Comparison of ENCODE assay signal across 9 mouse cellular contexts in the genomic region with DNA sequence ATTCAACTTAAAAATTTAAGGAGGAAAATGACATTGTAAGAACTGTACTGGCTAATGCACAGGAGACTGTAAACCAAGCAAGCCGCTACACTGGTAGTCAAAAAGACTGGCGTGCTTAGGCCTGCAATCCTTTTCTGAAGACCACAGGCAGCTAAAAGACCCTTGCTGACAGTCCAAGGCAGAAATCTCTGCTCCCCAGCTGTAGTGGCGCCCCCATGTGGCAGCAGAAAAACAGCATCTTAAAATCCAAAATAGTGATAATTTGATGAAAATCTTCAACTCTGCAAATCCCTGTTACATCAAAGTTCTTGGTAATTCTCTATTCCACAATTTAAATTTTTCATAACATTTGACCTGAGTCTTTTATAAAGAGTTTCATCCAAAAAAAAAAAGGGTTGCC. TPM values are rescaled to one million over a fixed set of nuclear protein-coding genes. Genes with fewer than 3 reads are reported as not detected.
A peak's percentile ranks its signal among the peaks of the same experiment; 100 is the strongest.
DNase-seq lines count a peak whose midpoint lies in the region; ATAC-seq lines count a peak whose summit lies in the region.
"Had no signal": no experiment of that assay in that cellular context is flagged by ENCODE, and none has a peak within 500 bp of the region (broad histone marks: within the 10 kb centered on the region; RNA-seq: fewer than 3 reads in every experiment).

No protein-coding gene starts in this region.

- peak; percentile 52 for DNase-seq in cerebellum, adult 11 months
- DNase-seq in layer of hippocampus, postnatal 10 days (ENCODE audit: low spot score in 2 of 2), result peak; percentile 53 to 56
- DNase-seq in layer of hippocampus, adult 9-11 months, result no peak
- DNase-seq in ES-CJ7 (ENCODE audit: low read depth, low spot score), result peak; percentile 21
- DNase-seq in embryo, embryonic 11 days, result peak; percentile 50
- no peak for DNase-seq in yolk sac, embryonic 10.5 days (ENCODE audit: low spot score)
- DNase-seq in layer of hippocampus, postnatal 14 days (ENCODE audit: low spot score in 2 of 2), result no peak
- DNase-seq: adrenal gland, adult 8-10 months had no signal

- no peak for ATAC-seq in cerebellum, adult (ENCODE audit: insufficient number of reproducible peaks, low FRiP score, low TSS enrichment)

RNA-seq across cellular contexts. Expression of gene Trhde, which starts 3.8 kb away (rescaled TPM):
- 10 to 100 TPM; 31.2 to 32.1 TPM for total RNA-seq in layer of hippocampus, postnatal 10 days (2021)
- total RNA-seq in layer of hippocampus, postnatal 14 days (2021), result 10 to 100 TPM; 40.0 to 45.5 TPM

Comparison
In these comparisons a context has a peak if more than half of its experiments do, and no peak if none do; other contexts are left out.
1. DNase-seq: peak in cerebellum, adult 11 months (single experiment), layer of hippocampus, postnatal 10 days (2 of 2), ES-CJ7 (single experiment) and embryo, embryonic 11 days (single experiment); none in layer of hippocampus, adult 9-11 months (single experiment), yolk sac, embryonic 10.5 days (single experiment) and layer of hippocampus, postnatal 14 days (0 of 2).